Mouse (Mus musculus) erythroblast, embryonic 14.5 days (primary cell): Measurements from ENCODE around the gene Fam187a. TPM values are rescaled to one million over a fixed set of nuclear protein-coding genes. Genes with fewer than 3 reads are reported as not detected.

Experiments used
- H3K27me3 ChIP-seq: 2 replicates; pipeline ENCODE4 v1.6.1; 2012; ENCODE audit warnings: inconsistent platforms; ENCODE audit not compliant: control insufficient read depth
- H3K36me3 ChIP-seq: 2 replicates; pipeline ENCODE4 v1.6.1; 2012; ENCODE audit warnings: mild to moderate bottlenecking, inconsistent platforms; ENCODE audit not compliant: control insufficient read depth
- H3K4me1 ChIP-seq: 2 replicates; pipeline ENCODE4 v1.6.1; 2012; ENCODE audit warnings: inconsistent platforms; ENCODE audit not compliant: control insufficient read depth
- H3K4me3 ChIP-seq: replicated peaks from 2 replicates; pipeline ENCODE3; 2012; ENCODE audit warnings: moderate library complexity, mild to moderate bottlenecking, inconsistent platforms
- H3K9me3 ChIP-seq: 2 replicates; pipeline ENCODE4 v1.6.1; 2012; ENCODE audit warnings: low read length, inconsistent platforms, mixed read lengths; ENCODE audit not compliant: control insufficient read depth
- GATA1 ChIP-seq: IDR thresholded peaks from 2 replicates; pipeline ENCODE4 v1.6.1; 2012; ENCODE audit warnings: low read length, inconsistent platforms, mixed read lengths
- TAL1 ChIP-seq: IDR thresholded peaks from 3 replicates; pipeline ENCODE4 v1.6.1; 2012; ENCODE audit warnings: low read length, inconsistent platforms, mixed read lengths
- polyA plus RNA-seq: library from polyadenylated mRNA; stranded (reverse); fragments of >175 nt; gene quantifications from 2 replicates; pipeline ENCODE4 v1.2.3, GENCODE M21; 2012

Fam187a gene
- polyA plus RNA-seq, 1 experiment, result not detected

DNA sequence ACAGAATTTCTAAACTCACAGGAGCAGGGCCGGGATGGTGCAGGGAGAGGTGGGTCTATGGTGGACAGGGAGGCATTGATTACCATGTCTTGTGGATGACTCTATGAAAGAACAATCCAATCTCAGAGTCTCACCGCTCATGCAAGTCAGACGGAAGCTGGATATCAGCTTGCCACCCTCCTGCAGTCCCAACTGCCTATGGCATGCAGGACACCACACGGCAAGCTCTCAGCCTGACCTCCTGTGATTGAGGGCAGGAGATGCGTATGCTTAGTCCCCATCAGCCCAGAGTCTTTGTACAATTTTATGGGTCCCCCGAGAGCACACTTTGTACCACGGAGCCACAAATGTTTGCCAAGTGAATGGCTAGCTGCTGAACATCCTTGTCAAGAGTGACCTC is 18.7 kb downstream of the Fam187a start:
- Histone ChIP-seq H3K36me3 (peaks cover 52% of the 10 kb centered on the region), H3K4me1 (peaks cover 35% of the 10 kb centered on the region), H3K4me3 (no peak overlapping the region), H3K27me3 (peaks cover 7% of the 10 kb centered on the region), H3K9me3 (no peaks in the 10 kb centered on the region)
- TF ChIP-seq TAL1, result no peak
- no peak for TF ChIP-seq GATA1

DNA sequence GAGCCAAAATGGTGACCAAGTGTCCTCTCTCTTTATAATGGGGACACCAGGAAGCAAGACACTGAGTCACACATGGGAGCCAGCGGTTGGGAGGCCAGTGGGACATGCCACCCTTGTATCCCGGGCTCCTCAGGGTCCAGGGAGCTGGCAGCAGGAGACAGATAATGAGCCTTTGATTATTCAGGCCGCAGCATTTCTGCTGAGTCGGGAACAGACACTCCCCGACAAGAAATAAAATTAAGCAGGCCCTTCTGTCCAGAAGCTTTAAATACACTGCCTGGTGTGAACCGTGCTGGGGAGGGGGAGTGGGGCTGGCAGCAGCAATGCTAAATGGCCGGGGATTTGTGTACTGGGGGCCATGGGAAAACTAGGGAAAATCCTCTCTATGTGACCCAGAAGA is 26.4 kb downstream of the Fam187a start:
- peaks cover 100% of the 10 kb centered on the region for H3K36me3 ChIP-seq
- H3K27me3 ChIP-seq, result no peaks in the 10 kb centered on the region; the same call in 1 of the 2 replicates
- TF ChIP-seq GATA1, result no peak
- TF ChIP-seq TAL1, result no peak
- H3K9me3 ChIP-seq, result no peaks in the 10 kb centered on the region
- peaks cover 4% of the 10 kb centered on the region for H3K4me1 ChIP-seq
- H3K4me3 ChIP-seq, result no peak overlapping the region

DNA sequence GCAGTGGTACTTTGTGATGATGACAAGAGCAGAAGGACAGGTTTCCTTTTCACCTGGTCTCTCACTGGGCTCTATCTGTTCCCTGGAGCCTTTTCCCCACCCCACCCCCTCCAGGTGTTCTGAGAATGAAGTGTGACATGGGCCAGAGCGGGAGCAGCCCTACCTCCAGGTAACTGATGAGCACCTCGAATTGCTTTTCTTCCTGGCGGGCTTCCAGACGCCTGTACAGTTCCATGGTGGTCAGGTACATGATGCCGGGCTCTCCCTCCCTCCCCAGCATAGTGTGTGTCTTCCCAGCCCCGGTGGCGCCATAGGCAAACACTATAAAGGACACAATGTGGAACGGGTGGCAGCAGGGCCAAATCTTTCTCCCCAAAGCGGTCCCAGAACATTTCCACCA is 30.4 kb downstream of the Fam187a start:
- Histone ChIP-seq H3K4me1 (peaks cover 9% of the 10 kb centered on the region), H3K27me3 (no peaks in the 10 kb centered on the region), H3K9me3 (no peaks in the 10 kb centered on the region), H3K4me3 (no peak overlapping the region), H3K36me3 (peaks cover 97% of the 10 kb centered on the region)
- no peak for TF ChIP-seq GATA1

DNA sequence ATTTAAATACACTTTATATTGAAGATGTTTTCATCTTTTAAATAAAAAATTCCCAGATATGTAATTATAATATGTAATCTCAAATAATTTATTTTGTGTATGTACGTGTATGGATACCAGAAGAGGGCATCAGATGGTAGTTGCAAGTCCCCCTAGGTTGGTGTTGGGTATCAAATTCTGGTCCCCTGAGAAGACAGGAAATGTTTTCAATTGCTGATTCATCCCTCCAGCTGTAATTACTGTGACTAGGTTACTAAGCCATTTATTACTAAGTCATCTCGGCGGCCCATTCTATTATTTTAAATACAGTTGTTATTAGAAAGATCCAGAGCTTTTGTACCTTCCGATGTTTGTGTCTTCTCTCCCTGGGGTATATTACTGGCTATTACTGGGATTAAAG is 33.1 kb downstream of the Fam187a start:
- no peaks in the 10 kb centered on the region for H3K27me3 ChIP-seq
- H3K9me3 ChIP-seq, result no peaks in the 10 kb centered on the region
- peaks cover 36% of the 10 kb centered on the region for H3K4me1 ChIP-seq
- TF ChIP-seq GATA1 (no peak), TAL1 (no peak)
- peaks cover 97% of the 10 kb centered on the region for H3K36me3 ChIP-seq
- H3K4me3 ChIP-seq, result no peak overlapping the region

DNA sequence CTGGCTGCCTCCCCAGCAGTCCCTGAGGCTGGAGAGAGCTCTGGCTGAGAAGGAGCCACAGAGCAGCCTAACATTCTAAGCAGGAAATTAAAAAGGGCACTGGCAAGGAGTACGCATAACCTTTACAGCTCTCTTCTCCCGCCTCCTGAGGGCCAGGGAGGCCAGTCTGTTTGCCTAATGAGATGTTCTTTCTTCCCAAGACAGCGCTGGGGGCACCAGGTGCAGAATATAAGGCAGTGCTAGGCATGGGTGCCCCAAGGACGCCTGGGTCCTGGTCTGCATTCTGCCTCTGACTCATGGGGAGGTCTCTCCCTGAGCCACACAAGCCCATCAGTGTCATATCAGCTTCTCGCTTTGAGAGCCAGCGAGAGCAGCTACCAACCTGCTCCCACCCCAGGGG is 36.5 kb downstream of the Fam187a start:
- Histone ChIP-seq H3K27me3 (no peaks in the 10 kb centered on the region), H3K36me3 (peaks cover 69% of the 10 kb centered on the region), H3K4me3 (peak overlapping the region; percentile 14), H3K4me1 (peaks cover 51% of the 10 kb centered on the region), H3K9me3 (no peaks in the 10 kb centered on the region)
- no peak for TF ChIP-seq TAL1
- no peak for TF ChIP-seq GATA1

DNA sequence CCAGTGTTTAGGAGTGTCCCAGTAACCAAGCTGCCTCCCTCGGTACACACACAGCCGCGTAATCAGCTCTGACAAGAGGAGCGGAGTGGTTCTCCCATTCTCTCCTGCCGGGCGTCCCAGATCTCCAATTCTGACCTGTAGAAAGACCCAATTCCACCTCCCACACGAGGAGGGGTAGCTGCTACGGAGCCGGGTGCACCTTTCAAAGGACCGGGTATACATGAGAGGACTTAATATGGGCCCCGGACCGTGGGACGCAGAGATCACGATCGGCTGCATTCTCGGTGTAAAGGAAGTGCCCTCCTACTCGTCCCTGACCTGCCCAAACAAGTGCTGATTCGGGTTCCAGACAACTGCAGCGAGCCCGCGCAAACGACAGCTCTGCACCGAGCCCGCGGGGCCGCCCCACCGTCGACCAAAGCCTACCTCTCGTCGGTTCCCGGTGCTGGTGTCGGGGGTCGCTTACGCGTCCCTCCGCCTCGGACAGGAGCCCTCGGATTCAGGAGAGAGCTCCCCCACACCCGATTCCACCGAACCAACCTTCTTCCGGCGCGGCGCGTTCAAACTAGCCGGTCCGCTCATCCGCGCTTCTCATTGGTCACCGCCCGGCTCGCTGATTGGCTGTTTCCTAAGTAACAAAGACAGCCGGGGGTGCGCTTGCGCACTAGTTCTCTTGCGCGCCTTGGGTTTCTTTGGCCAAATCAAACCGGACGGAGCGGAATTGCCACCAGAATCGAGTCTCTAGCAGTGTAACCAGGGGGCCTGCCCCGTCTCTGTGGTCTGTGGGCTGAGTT is 39.8 kb downstream of the Fam187a start, which contains the start of gene Kif18b:
Kif18b (minus strand) TSS at position 568 of the 794 bp plus-strand sequence.
- Histone ChIP-seq H3K4me3 (peak within 1 kb of the TSS; percentile 99), H3K27me3 (peaks cover 12% of the 10 kb centered on the region), H3K9me3 (no peaks in the 10 kb centered on the region), H3K4me1 (peaks cover 51% of the 10 kb centered on the region), H3K36me3 (peaks cover 39% of the 10 kb centered on the region)
- TF ChIP-seq GATA1, result peak; percentile 46
- TF ChIP-seq TAL1, result no peak

DNA sequence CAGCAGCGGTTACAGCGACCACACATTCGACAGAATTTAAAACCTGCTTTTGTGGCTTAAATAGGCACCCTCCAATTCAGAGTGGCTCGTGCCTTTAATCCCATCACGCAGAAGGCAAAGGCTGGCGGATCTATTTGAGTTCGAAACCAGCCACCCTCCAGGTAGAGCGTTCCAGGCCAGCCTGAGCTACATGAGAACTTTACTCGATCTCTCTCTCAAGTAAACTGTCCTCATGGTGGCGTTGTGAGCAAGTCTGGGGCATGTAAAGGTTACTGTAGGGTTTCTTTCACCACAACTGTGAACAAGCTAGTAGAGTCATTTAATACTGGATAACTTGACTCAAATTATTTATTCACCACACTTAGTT is 40.4 kb downstream of the Fam187a start:
- Histone ChIP-seq H3K9me3 (no peaks in the 10 kb centered on the region), H3K27me3 (peaks cover 14% of the 10 kb centered on the region), H3K4me1 (peaks cover 51% of the 10 kb centered on the region), H3K36me3 (peaks cover 33% of the 10 kb centered on the region), H3K4me3 (peak overlapping the region; percentile 99)
- no peak for TF ChIP-seq TAL1
- no peak for TF ChIP-seq GATA1

DNA sequence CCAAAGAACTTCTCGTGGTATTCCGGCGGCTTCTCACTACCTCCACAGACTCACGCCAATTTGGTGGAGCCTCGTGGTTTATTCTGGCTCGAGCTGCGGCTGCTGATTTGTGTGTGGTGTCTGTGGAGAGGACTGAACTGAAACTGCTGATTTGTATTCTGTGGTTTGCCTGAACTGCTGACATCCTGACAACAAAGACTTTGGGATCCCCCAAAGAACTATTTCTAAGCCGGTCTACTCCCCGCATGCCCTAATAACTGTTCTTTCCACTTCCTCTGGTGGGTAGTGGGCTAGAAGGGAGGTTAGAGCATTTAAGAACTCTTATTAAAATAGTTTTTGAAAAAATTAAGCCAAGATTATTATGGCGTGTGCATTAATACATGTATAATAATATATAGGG is 45.7 kb downstream of the Fam187a start:
- no peak for TF ChIP-seq GATA1
- TF ChIP-seq TAL1, result no peak
- Histone ChIP-seq H3K4me1 (peaks cover 11% of the 10 kb centered on the region), H3K36me3 (no peaks in the 10 kb centered on the region), H3K9me3 (no peaks in the 10 kb centered on the region), H3K27me3 (peaks cover 59% of the 10 kb centered on the region), H3K4me3 (no peak overlapping the region)

DNA sequence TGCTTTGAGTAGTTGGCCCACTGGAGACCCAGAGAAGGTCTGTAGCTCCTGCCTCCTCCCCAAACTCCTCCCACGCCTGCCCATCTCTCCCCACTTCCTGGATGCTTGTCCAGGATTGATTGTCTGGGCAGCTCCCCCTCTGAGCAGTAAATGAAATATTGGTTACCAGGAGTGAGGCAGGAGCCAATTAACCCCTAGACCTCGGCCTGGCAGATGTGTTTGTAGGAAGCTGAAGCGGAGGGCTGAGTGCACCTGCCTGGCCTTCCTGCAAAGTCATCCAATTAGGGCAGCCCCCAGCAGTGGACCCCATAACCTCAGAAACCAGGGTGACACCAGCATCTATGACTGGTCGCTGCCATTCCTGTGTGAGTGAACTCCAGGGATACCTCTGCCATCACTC is 51.3 kb downstream of the Fam187a start:
- H3K9me3 ChIP-seq, result no peaks in the 10 kb centered on the region
- H3K27me3 ChIP-seq, result peaks cover 91% of the 10 kb centered on the region
- peaks cover 13% of the 10 kb centered on the region for H3K4me1 ChIP-seq
- no peaks in the 10 kb centered on the region for H3K36me3 ChIP-seq
- no peak for TF ChIP-seq GATA1
- TF ChIP-seq TAL1, result no peak
- H3K4me3 ChIP-seq, result no peak overlapping the region

Other genes starting within 250 kb of the Fam187a start
- not detected in 2 replicates for gene Meioc, start 221.5 kb upstream of the Fam187a start, polyA plus RNA-seq
- gene Ccdc43, start 187.4 kb upstream of the Fam187a start, polyA plus RNA-seq, result 0.12 and 0.35 TPM in 2 replicates
- gene Adam11, start 123.7 kb upstream of the Fam187a start, polyA plus RNA-seq, result 0.01 TPM in 1 of 2 replicates, not detected in the other
- gene Gjc1, start 65.5 kb upstream of the Fam187a start, polyA plus RNA-seq, result not detected in 2 replicates
- not detected in 2 replicates for gene Higd1b, start 49.3 kb upstream of the Fam187a start, polyA plus RNA-seq
- 19.5 and 23.9 TPM in 2 replicates for gene Eftud2, start 4.2 kb upstream of the Fam187a start, polyA plus RNA-seq
- 0.26 and 0.36 TPM in 2 replicates for gene Ccdc103, start 4.0 kb upstream of the Fam187a start, polyA plus RNA-seq
- 3.6 TPM in 2 replicates for gene Gfap, start 15.7 kb downstream of the Fam187a start, polyA plus RNA-seq
- gene Kif18b, start 40.0 kb downstream of the Fam187a start, polyA plus RNA-seq, result 13.5 and 14.9 TPM in 2 replicates
- gene C1ql1, start 61.5 kb downstream of the Fam187a start, polyA plus RNA-seq, result not detected in 2 replicates
- gene Nmt1, start 143.0 kb downstream of the Fam187a start, polyA plus RNA-seq, result 1.5 and 3.6 TPM in 2 replicates
- gene Dcakd, start 143.2 kb downstream of the Fam187a start, polyA plus RNA-seq, result 2.1 and 3.4 TPM in 2 replicates
- 0.06 and 0.17 TPM in 2 replicates for gene Plcd3, start 216.5 kb downstream of the Fam187a start, polyA plus RNA-seq
- gene Acbd4, start 216.5 kb downstream of the Fam187a start, polyA plus RNA-seq, result 67.7 and 78.7 TPM in 2 replicates
- 7.6 and 7.7 TPM in 2 replicates for gene Hexim1, start 231.1 kb downstream of the Fam187a start, polyA plus RNA-seq
- gene Hexim2, start 247.3 kb downstream of the Fam187a start, polyA plus RNA-seq, result 2.5 and 3.4 TPM in 2 replicates